In the genomic region with DNA sequence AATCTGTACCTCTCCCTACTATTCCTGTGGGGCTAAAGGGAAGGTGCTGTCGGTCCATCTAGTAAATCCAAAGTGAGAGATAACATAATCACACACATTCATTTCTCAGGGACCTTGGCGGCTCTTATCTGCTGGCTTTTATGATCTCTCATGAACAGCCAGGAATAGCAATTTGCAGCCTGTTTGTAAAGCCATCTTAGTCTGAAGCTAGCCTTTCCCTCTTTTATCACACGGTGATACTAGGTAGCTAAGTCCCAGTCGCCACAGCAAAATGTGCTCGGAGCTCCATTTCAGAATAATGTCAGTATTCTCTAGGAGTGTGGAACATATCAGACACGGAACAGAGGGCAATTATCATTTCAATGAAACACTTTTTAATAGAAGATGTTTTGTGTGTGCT, we compare ENCODE assay signal across 24 mouse cellular contexts. TPM values are rescaled to one million over a fixed set of nuclear protein-coding genes. Genes with fewer than 3 reads are reported as not detected.
DNase-seq lines count a peak whose midpoint lies in the region; ATAC-seq and TF ChIP-seq lines count a peak whose summit lies in the region.
"Had no signal": no experiment of that assay in that cellular context is flagged by ENCODE, and none has a peak within 500 bp of the region (broad histone marks: within the 10 kb centered on the region; RNA-seq: fewer than 3 reads in every experiment).

No protein-coding gene starts in this region.

- no peak for TF ChIP-seq CTCF in heart, postnatal 0 days (IDR thresholded peaks at IDR 0.05; ENCODE audit: low read depth)
- TF ChIP-seq CTCF in brain, embryonic 14.5 days (IDR thresholded peaks at IDR 0.05; ENCODE audit: borderline replicate concordance, extremely low read depth, insufficient read depth, insufficient read length) = no peak

- peak overlapping the region; percentile 24; the same call in 1 of the 2 replicates for H3K4me2 ChIP-seq in heart, embryonic 12.5 days
- no peak overlapping the region for H3K4me2 ChIP-seq in heart, postnatal 0 days (ENCODE audit: low read depth, low read length)
- no peak overlapping the region for H3K4me2 ChIP-seq in intestine, embryonic 15.5 days (replicated peaks)
- H3K4me2 ChIP-seq: hindbrain, embryonic 12.5 days; neural tube, embryonic 13.5 days had no signal

- ATAC-seq in heart, embryonic 12.5 days (ENCODE audit: insufficient number of reproducible peaks, low FRiP score) = no peak
- no peak for ATAC-seq in heart, postnatal 0 days (ENCODE audit: insufficient read depth, low read depth)
- ATAC-seq in intestine, embryonic 15.5 days = peak; percentile 82
- ATAC-seq: forebrain, embryonic 16.5 days; hindbrain, postnatal 0 days had no signal

- TF ChIP-seq POLR2A in brain, embryonic 14.5 days (IDR thresholded peaks at IDR 0.05; ENCODE audit: borderline replicate concordance, extremely low read depth, insufficient read depth, insufficient read length, poor library complexity, severe bottlenecking) = no peak

- TF ChIP-seq EP300 in heart, postnatal 0 days (IDR thresholded peaks at IDR 0.05; ENCODE audit: low read depth) = no peak

- no peaks in the 10 kb centered on the region for H3K27me3 ChIP-seq in heart, embryonic 12.5 days (replicated peaks)
- H3K27me3 ChIP-seq in heart, postnatal 0 days (ENCODE audit: control insufficient read depth, insufficient read depth, low read length) = no peaks in the 10 kb centered on the region
- no peaks in the 10 kb centered on the region for H3K27me3 ChIP-seq in intestine, embryonic 15.5 days (replicated peaks)
- H3K27me3 ChIP-seq: hindbrain, embryonic 12.5 days; neural tube, embryonic 13.5 days had no signal

- H3K4me1 ChIP-seq in heart, embryonic 12.5 days (replicated peaks) = peaks cover 53% of the 10 kb centered on the region
- peaks cover 59% of the 10 kb centered on the region for H3K4me1 ChIP-seq in heart, postnatal 0 days (ENCODE audit: control insufficient read depth, insufficient read depth)
- H3K4me1 ChIP-seq in intestine, embryonic 15.5 days (replicated peaks) = no peaks in the 10 kb centered on the region
- H3K4me1 ChIP-seq: hindbrain, embryonic 12.5 days; neural tube, embryonic 13.5 days had no signal

- no peak for DNase-seq in heart, postnatal 36 days
- no peak for DNase-seq in heart, postnatal 0 days (ENCODE audit: low spot score)
- DNase-seq in heart, adult 9 months (ENCODE audit: low spot score in 2 of 2) = no peak
- peak; percentile 24 for DNase-seq in brain, embryonic 14.5 days (ENCODE audit: low read depth)
- no peak for DNase-seq in lung, postnatal 25 days (ENCODE audit: low spot score)
- DNase-seq: adrenal gland, postnatal 25 days; B cell, adult 2 months; cerebellum, adult 18-20 months; cerebellum, postnatal 10 days; gastrocnemius, postnatal 10 days; kidney, adult 18-20 months; kidney, postnatal 4 days; liver; lung, adult 2 months; lung, postnatal 10 days; thymus, postnatal 4 days had no signal

- no peaks in the 10 kb centered on the region; the same call in 1 of the 2 replicates for H3K36me3 ChIP-seq in heart, embryonic 12.5 days
- 0 out of 2 replicates have a peak, but pooled peaks cover 4% of the 10 kb centered on the region for H3K36me3 ChIP-seq in heart, postnatal 0 days (replicated peaks; ENCODE audit: control insufficient read depth, insufficient read depth, low read length)
- no peaks in the 10 kb centered on the region for H3K36me3 ChIP-seq in intestine, embryonic 15.5 days
- H3K36me3 ChIP-seq: hindbrain, embryonic 12.5 days; neural tube, embryonic 13.5 days had no signal

- 18% methylated on average over 6 of the region's 6 CpGs for WGBS in heart, embryonic 12.5 days
- WGBS in heart, postnatal 0 days = 30% methylated on average over 6 of the region's 6 CpGs
- WGBS in intestine, embryonic 15.5 days = 51% methylated on average over 6 of the region's 6 CpGs

- 0 out of 2 replicates have a peak overlapping the region, but pooled peaks have one; percentile 12 for H3K9ac ChIP-seq in heart, embryonic 12.5 days
- no peak overlapping the region for H3K9ac ChIP-seq in heart, postnatal 0 days (replicated peaks; ENCODE audit: low read depth, low read length)
- no peak overlapping the region for H3K9ac ChIP-seq in intestine, embryonic 15.5 days
- H3K9ac ChIP-seq: hindbrain, embryonic 12.5 days; liver, embryonic 14.5 days; neural tube, embryonic 13.5 days had no signal

- intact Hi-C loops in heart, postnatal 36 days (cut with DNase I) = no loop called here

- H3K4me3 ChIP-seq in heart, embryonic 12.5 days = no peak overlapping the region
- H3K4me3 ChIP-seq in heart, postnatal 0 days (ENCODE audit: low read depth, low read length) = no peak overlapping the region
- H3K4me3 ChIP-seq in intestine, embryonic 15.5 days (replicated peaks) = no peak overlapping the region
- H3K4me3 ChIP-seq: erythroblast, embryonic 14.5 days; hindbrain, embryonic 12.5 days; neural tube, embryonic 13.5 days had no signal

- H3K27ac ChIP-seq in heart, embryonic 12.5 days (ENCODE audit: poor library complexity, severe bottlenecking) = peak overlapping the region; percentile 79
- H3K27ac ChIP-seq in heart, postnatal 0 days (ENCODE audit: low read depth) = peak overlapping the region; percentile 81
- H3K27ac ChIP-seq in intestine, embryonic 15.5 days = no peak overlapping the region
- H3K27ac ChIP-seq: hindbrain, embryonic 12.5 days; hindbrain, postnatal 0 days; liver, embryonic 14.5 days; neural tube, embryonic 13.5 days had no signal

- H3K9me3 ChIP-seq in heart, embryonic 12.5 days (replicated peaks) = no peaks in the 10 kb centered on the region
- H3K9me3 ChIP-seq in heart, postnatal 0 days (replicated peaks; ENCODE audit: control insufficient read depth, low read length) = no peaks in the 10 kb centered on the region
- H3K9me3 ChIP-seq in intestine, embryonic 15.5 days = no peaks in the 10 kb centered on the region
- H3K9me3 ChIP-seq: hindbrain, embryonic 12.5 days; neural tube, embryonic 13.5 days had no signal

RNA-seq across cellular contexts. Expression of a gene that starts 29.2 kb away (rescaled TPM):
- polyA plus RNA-seq in heart, embryonic 12.5 days (2016; fragmentation: Nextera tagmentation; extraction: Ambion mirVana) = 51.5 and 53.5 TPM in 2 replicates
- total RNA-seq in heart, postnatal 36 days (2021) = 100 to 1,000 TPM in 1 of 2 experiments, 10 to 100 TPM in 1; 96.2 to 152 TPM
- total RNA-seq in heart, postnatal 0 days (2014; rRNA removed; ENCODE audit: low replicate concordance) = 50.8 and 69.1 TPM in 2 replicates
- polyA plus RNA-seq in heart, postnatal 0 days (2015; fragmentation: Nextera tagmentation; extraction: Ambion mirVana) = 51.8 and 61.4 TPM in 2 replicates
- 4.4 and 9.3 TPM in 2 replicates for polyA plus RNA-seq in brain, embryonic 14.5 days (2012; rRNA removed)
- polyA plus RNA-seq in intestine, embryonic 15.5 days (2015; fragmentation: Nextera tagmentation; extraction: Ambion mirVana) = 6.9 and 7.1 TPM in 2 replicates
- polyA plus RNA-seq: erythroblast, embryonic 14.5 days had no signal
